Mouse (Mus musculus): Measurements from ENCODE around the gene Pdlim1.

DNA sequence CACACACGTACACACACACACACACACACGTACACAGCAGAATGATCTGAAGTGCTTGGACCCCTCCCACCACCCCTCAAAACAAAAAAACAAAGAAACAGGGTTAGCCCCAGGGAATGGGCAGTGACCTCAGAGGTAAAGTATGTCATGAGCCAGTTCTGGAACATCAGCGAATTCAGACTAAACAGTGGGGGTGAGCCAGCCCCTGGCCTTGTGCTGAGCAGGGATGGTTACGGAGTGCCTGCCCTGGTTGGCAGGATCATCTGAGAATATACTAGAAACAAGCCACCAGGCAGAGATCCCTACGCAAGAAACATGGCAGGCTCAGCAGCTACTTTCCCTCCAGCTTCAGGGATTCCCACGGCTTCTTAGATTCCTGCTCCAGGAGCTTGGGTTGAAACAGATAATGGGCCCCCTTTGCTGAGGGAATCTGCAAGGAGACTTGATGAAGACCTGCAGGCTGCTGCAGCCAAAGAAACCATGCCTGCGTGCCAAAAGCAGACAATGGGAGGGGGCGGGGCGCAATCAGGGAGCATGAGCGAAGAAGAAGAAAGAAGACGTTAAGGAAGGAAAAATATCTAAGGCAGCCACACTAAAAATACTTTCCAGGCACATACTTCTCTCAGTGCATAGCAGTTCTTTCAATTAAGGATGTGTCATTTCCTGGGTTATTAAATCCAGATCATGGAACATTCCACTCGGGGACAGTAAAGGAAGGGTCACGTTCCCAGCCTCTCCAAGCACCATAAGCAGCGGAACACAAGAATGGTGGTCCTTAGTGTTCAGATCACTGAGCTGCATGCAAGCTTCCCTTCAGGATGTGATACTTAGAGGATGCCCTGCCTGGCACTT, 30.6 kb downstream of the Pdlim1 start:
- no peak for TF ChIP-seq CTCF (IDR thresholded peaks at IDR 0.05; ENCODE audit: low read depth)
- no peak for TF ChIP-seq EP300 (IDR thresholded peaks at IDR 0.05; ENCODE audit: low read depth)

Measured in liver, postnatal 0 days (tissue).